Mouse (Mus musculus) stomach, postnatal 0 days (tissue): ENCODE data around the gene Rprd1b.

ENCODE experiments used
- CTCF ChIP-seq: IDR thresholded peaks from 2 replicates; pipeline ENCODE4 v1.5.1; 2016; ENCODE audit warnings: antibody characterized with exemption, low read depth, mild to moderate bottlenecking, moderate library complexity
- EP300 ChIP-seq: optimal IDR thresholded peaks from 2 replicates; pipeline ENCODE3; 2016; ENCODE audit warnings: antibody characterized with exemption

DNA sequence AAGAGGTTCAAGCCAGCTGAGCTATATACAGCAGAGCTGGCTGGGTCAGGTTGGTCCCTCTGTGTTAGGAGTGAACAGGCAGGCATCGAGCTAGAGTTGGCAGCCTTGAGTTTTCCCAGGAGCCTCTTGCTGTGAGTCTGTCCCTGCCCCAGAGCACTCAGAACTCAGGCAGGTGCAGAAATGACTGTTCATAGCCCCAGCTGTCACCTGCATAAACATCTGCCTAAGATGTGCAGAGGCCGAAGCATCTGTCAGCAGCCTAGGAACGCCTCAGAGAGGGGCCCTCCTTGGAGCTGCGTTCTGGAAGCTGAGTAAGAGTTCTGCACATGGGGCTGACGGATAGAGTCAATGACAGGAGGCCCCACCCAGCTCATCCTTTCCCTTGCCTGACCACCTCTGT is 86.6 kb downstream of the Rprd1b start:
- TF ChIP-seq CTCF (no peak), EP300 (no peak)
